Mouse (Mus musculus) lung, embryonic 14.5 days (tissue): Measurements from ENCODE around the gene Hmgcs1. TPM values are rescaled to one million over a fixed set of nuclear protein-coding genes. Genes with fewer than 3 reads are reported as not detected.

Experiments used
- ATAC-seq: fragments of 200-750 bp; cut with Nextera tagmentation; 2 replicates; pipeline ENCODE4 v1.8.0; 2017; ENCODE audit warnings: mild to moderate bottlenecking, moderate TSS enrichment, moderate library complexity; ENCODE audit not compliant: insufficient read depth
- DNase-seq: peaks from one replicate; pipeline ENCODE4 v3.0.0-alpha.2; 2015
- H3K27ac ChIP-seq: fragments of 300-500 bp; sonication (generic); 2 replicates; pipeline ENCODE4 v1.5.1; 2014; ENCODE audit warnings: low read depth, mild to moderate bottlenecking, moderate library complexity
- H3K27me3 ChIP-seq: fragments of 300-500 bp; sonication (generic); 2 replicates; pipeline ENCODE4 v1.6.1; 2014; ENCODE audit warnings: low read length, control low read depth; ENCODE audit not compliant: insufficient read depth
- H3K36me3 ChIP-seq: fragments of 300-500 bp; sonication (generic); 2 replicates; pipeline ENCODE4 v1.6.1; 2014; ENCODE audit warnings: control low read depth; ENCODE audit not compliant: insufficient read depth
- H3K4me1 ChIP-seq: fragments of 300-500 bp; sonication (generic); 2 replicates; pipeline ENCODE4 v1.6.1; 2014; ENCODE audit warnings: antibody characterized with exemption, control low read depth; ENCODE audit not compliant: insufficient read depth
- H3K4me2 ChIP-seq: fragments of 300-500 bp; sonication (generic); 2 replicates; pipeline ENCODE4 v1.6.1; 2014; ENCODE audit warnings: mild to moderate bottlenecking
- H3K4me3 ChIP-seq: fragments of 300-500 bp; sonication (generic); 2 replicates; pipeline ENCODE4 v1.5.1; 2014; ENCODE audit warnings: low read depth, low read length
- H3K9ac ChIP-seq: fragments of 300-500 bp; sonication (generic); 2 replicates; pipeline ENCODE4 v1.6.1; 2014
- H3K9me3 ChIP-seq: fragments of 300-500 bp; sonication (generic); 2 replicates; pipeline ENCODE4 v1.6.1; 2016; ENCODE audit warnings: low read depth, low read length, control low read depth
- CTCF ChIP-seq: IDR thresholded peaks from 2 replicates; pipeline ENCODE4 v1.5.1; 2016; ENCODE audit warnings: antibody characterized with exemption, low read depth
- WGBS: fragments of 180-500 bp; shearing (Covaris S2); extraction: QIAGEN DNeasy Blood & Tissue Kit; methylation state at CpG from one replicate; pipeline ENCODE4 v1.1.7; 2014; 5-methylcytosine and 5-hydroxymethylcytosine counted together
- polyA plus RNA-seq: library from polyadenylated mRNA; unstranded; fragments of >200 nt; fragmentation: Nextera tagmentation; extraction: Ambion mirVana; gene quantifications from 2 replicates; pipeline ENCODE4 v1.2.1, GENCODE M21; 2014

Hmgcs1 gene
- polyA plus RNA-seq, 1 experiment from 2014 or later = 126 TPM

- no peak for ATAC-seq
- no peak overlapping the region for H3K27ac ChIP-seq
- WGBS = 85% methylated on average over 11 of the region's 11 CpGs
- no peaks in the 10 kb centered on the region for H3K4me1 ChIP-seq
- no peak for DNase-seq
- H3K9ac ChIP-seq = no peak overlapping the region
- TF ChIP-seq CTCF = no peak
- H3K9me3 ChIP-seq = no peaks in the 10 kb centered on the region
- H3K4me2 ChIP-seq = no peak overlapping the region
- H3K27me3 ChIP-seq = no peaks in the 10 kb centered on the region
- peaks cover 31% of the 10 kb centered on the region for H3K36me3 ChIP-seq
- no peak overlapping the region for H3K4me3 ChIP-seq
These were observed 22.3 kb downstream of the Hmgcs1 start for GRCm38 (mm10) chr13:119712463-119712862.

- Histone ChIP-seq H3K27me3 (no peaks in the 10 kb centered on the region), H3K36me3 (peaks cover 31% of the 10 kb centered on the region), H3K27ac (no peak overlapping the region), H3K4me3 (no peak overlapping the region), H3K4me2 (no peak overlapping the region), H3K4me1 (no peaks in the 10 kb centered on the region), H3K9ac (no peak overlapping the region), H3K9me3 (no peaks in the 10 kb centered on the region)
- DNase-seq (no peak), ATAC-seq (no peak)
- TF ChIP-seq CTCF = no peak
- whole genome bisulfite sequencing = 61% methylated on average over 8 of the region's 8 CpGs
These were observed 23.1 kb downstream of the Hmgcs1 start for GRCm38 (mm10) chr13:119713107-119713787.

GRCm38 (mm10) chr13:119713821-119714220 is 23.6 kb downstream of the Hmgcs1 start:
- Histone ChIP-seq H3K36me3 (peaks cover 26% of the 10 kb centered on the region), H3K27ac (no peak overlapping the region), H3K27me3 (no peaks in the 10 kb centered on the region), H3K9ac (no peak overlapping the region), H3K4me1 (no peaks in the 10 kb centered on the region), H3K9me3 (no peaks in the 10 kb centered on the region), H3K4me3 (no peak overlapping the region), H3K4me2 (no peak overlapping the region)
- TF ChIP-seq CTCF = no peak
- DNase-seq (no peak), ATAC-seq (no peak)
- 57% methylated on average over 9 of the region's 9 CpGs for WGBS

- WGBS = 79% methylated on average over 2 of the region's 2 CpGs
These were observed 25.9 kb downstream of the Hmgcs1 start for GRCm38 (mm10) chr13:119716105-119716504.

DNA sequence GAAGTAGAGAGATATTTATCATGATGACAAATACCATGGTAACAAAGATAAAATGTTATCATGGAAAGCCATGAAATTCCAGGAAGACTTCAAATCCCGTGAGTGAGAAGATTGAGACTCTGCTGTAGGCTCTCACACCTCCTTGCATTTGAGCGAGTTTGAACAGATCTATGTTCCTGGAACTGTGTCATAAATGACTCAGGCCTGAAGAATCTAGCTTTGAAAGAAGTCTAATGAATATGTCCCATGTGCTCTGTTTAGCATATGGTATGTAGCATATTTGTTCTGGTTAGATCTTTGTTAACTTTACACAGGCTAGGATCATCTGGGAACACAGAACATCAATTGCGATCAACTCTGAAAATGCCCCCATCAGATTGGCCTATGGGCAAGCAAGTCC is 32.3 kb downstream of the Hmgcs1 start:
- WGBS = 69% methylated on average over 3 of the region's 3 CpGs
- H3K4me1 ChIP-seq = no peaks in the 10 kb centered on the region

More at GRCm38 (mm10) chr13:119716105-119716504, 25.9 kb downstream of the Hmgcs1 start:
- Histone ChIP-seq H3K27me3 (no peaks in the 10 kb centered on the region), H3K9ac (no peak overlapping the region), H3K4me3 (no peak overlapping the region), H3K4me1 (no peaks in the 10 kb centered on the region), H3K27ac (no peak overlapping the region), H3K36me3 (0 out of 2 replicates have a peak, but pooled peaks cover 3% of the 10 kb centered on the region), H3K9me3 (no peaks in the 10 kb centered on the region), H3K4me2 (no peak overlapping the region)
- ATAC-seq = no peak
- no peak for DNase-seq
- TF ChIP-seq CTCF = no peak

GRCm38 (mm10) chr13:119723368-119723767 is 33.2 kb downstream of the Hmgcs1 start:
- no peaks in the 10 kb centered on the region for H3K36me3 ChIP-seq
- no peak overlapping the region for H3K27ac ChIP-seq
- WGBS = 74% methylated on average over 5 of the region's 5 CpGs
- ATAC-seq (no peak), DNase-seq (no peak)
- H3K27me3 ChIP-seq = no peaks in the 10 kb centered on the region
- TF ChIP-seq CTCF = no peak
- H3K4me2 ChIP-seq = no peak overlapping the region
- H3K4me3 ChIP-seq = no peak overlapping the region
- H3K9me3 ChIP-seq = no peaks in the 10 kb centered on the region
- no peak overlapping the region for H3K9ac ChIP-seq
- H3K4me1 ChIP-seq = no peaks in the 10 kb centered on the region

More for the DNA sequence above, 32.3 kb downstream of the Hmgcs1 start:
- DNase-seq (no peak), ATAC-seq (no peak)
- no peaks in the 10 kb centered on the region for H3K27me3 ChIP-seq
- no peaks in the 10 kb centered on the region for H3K36me3 ChIP-seq
- TF ChIP-seq CTCF = no peak
- H3K9ac ChIP-seq = no peak overlapping the region
- no peaks in the 10 kb centered on the region for H3K9me3 ChIP-seq
- no peak overlapping the region for H3K27ac ChIP-seq
- H3K4me2 ChIP-seq = no peak overlapping the region
- no peak overlapping the region for H3K4me3 ChIP-seq

DNA sequence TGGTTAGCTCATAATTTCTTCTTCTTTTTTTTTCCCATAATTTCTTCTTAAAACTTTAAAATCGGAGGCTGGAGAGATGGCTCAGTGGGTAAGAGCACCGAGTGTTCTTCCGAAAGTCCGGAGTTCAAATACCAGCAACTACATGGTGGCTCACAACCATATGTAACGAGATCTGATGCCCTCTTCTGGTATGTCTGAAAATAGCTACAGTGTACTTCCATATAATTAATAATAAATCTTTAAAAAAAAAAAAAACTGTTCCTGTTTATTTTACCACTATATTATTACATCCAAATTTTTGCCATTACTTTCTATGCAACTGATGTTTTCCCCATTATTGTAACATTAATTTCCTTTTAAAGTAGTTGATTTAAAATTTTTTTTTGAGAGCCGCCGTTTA is 34.4 kb downstream of the Hmgcs1 start:
- TF ChIP-seq CTCF = peak; percentile 20; the same call in 1 of the 2 replicates
- peak; percentile 44 for DNase-seq
- no peaks in the 10 kb centered on the region for H3K9me3 ChIP-seq
- H3K4me2 ChIP-seq = no peak overlapping the region
- 85% methylated on average over 7 of the region's 7 CpGs for WGBS
- no peaks in the 10 kb centered on the region for H3K27me3 ChIP-seq
- H3K27ac ChIP-seq = no peak overlapping the region
- H3K36me3 ChIP-seq = no peaks in the 10 kb centered on the region
- H3K9ac ChIP-seq = no peak overlapping the region
- H3K4me1 ChIP-seq = no peaks in the 10 kb centered on the region
- H3K4me3 ChIP-seq = no peak overlapping the region
- ATAC-seq = no peak
